Mouse (Mus musculus) embryonic fibroblast, embryonic 13.5 days (primary cell): ENCODE data around the gene Gm45618.
A peak's percentile ranks its signal among the peaks of the same experiment; 100 is the strongest.

Experiments
- CTCF ChIP-seq: IDR thresholded peaks from 2 replicates; pipeline ENCODE4 v1.5.1; 2011; ENCODE audit warnings: mild to moderate bottlenecking, control low read depth, low read length, moderate library complexity, borderline replicate concordance; ENCODE audit not compliant: insufficient read depth
- POLR2A ChIP-seq: IDR thresholded peaks from 2 replicates; pipeline ENCODE4 v1.6.1; 2011; ENCODE audit warnings: low read depth, mild to moderate bottlenecking, control low read depth, low read length, moderate library complexity

DNA sequence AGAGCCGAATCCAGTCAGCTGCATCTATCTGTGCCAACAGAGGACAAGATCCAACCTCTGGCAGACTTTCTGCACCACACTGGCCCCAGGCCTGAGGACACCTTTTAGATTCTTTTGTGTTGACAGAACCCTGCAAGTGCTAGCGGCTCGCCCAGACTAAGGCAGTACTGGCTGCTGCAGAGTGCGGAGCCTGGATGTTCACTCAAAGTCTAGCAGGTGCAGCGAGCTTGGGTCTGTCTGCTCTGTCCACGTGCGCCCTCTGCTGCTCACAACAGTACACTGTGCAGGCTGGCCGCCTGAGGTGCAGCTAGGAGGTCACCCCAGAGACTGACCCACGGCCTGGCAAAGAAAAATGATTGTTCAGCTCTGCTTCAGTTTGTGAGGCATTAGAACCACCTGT is 22.8 kb downstream of the Gm45618 start:
- TF ChIP-seq POLR2A = no peak
- peak; percentile 100 for TF ChIP-seq CTCF
